Mouse (Mus musculus) intestine, postnatal 0 days (tissue): ENCODE results near the gene Thoc6. TPM values are rescaled to one million over a fixed set of nuclear protein-coding genes. Genes with fewer than 3 reads are reported as not detected.
A peak's percentile ranks its signal among the peaks of the same experiment; 100 is the strongest.

Experiments used
- ATAC-seq: fragments of 200-750 bp; cut with Nextera tagmentation; 2 replicates; pipeline ENCODE4 v1.8.0; 2017; ENCODE audit warnings: mild to moderate bottlenecking, moderate TSS enrichment, moderate library complexity
- H3K27ac ChIP-seq: fragments of 300-500 bp; sonication (generic); 2 replicates; pipeline ENCODE4 v1.5.1; 2014; ENCODE audit warnings: mild to moderate bottlenecking, low read depth, low read length, moderate library complexity
- H3K27me3 ChIP-seq: fragments of 300-500 bp; sonication (generic); replicated peaks from 2 replicates; pipeline ENCODE4 v1.6.1; 2014; ENCODE audit warnings: low read length, mixed read lengths; ENCODE audit not compliant: control insufficient read depth, insufficient read depth
- H3K36me3 ChIP-seq: fragments of 300-500 bp; sonication (generic); 2 replicates; pipeline ENCODE4 v1.6.1; 2014; ENCODE audit warnings: mild to moderate bottlenecking, moderate library complexity; ENCODE audit not compliant: control insufficient read depth, insufficient read depth
- H3K4me1 ChIP-seq: fragments of 300-500 bp; sonication (generic); replicated peaks from 2 replicates; pipeline ENCODE4 v1.6.1; 2014; ENCODE audit warnings: antibody characterized with exemption, low read length, mixed read lengths; ENCODE audit not compliant: control insufficient read depth, insufficient read depth
- H3K4me2 ChIP-seq: fragments of 300-500 bp; sonication (generic); replicated peaks from 2 replicates; pipeline ENCODE4 v1.6.1; 2014; ENCODE audit warnings: low read depth, mild to moderate bottlenecking, moderate library complexity
- H3K4me3 ChIP-seq: fragments of 300-500 bp; sonication (generic); 2 replicates; pipeline ENCODE4 v1.5.1; 2014; ENCODE audit warnings: low read depth, low read length
- H3K9ac ChIP-seq: fragments of 300-500 bp; sonication (generic); 2 replicates; pipeline ENCODE4 v1.6.1; 2014; ENCODE audit warnings: mild to moderate bottlenecking, low read depth, low read length
- H3K9me3 ChIP-seq: fragments of 300-500 bp; sonication (generic); 2 replicates; pipeline ENCODE4 v1.6.1; 2016; ENCODE audit warnings: mixed run types; ENCODE audit not compliant: control insufficient read depth
- CTCF ChIP-seq: sonication (generic); IDR thresholded peaks from 2 replicates; pipeline ENCODE4 v1.5.1; 2016; ENCODE audit warnings: low read depth, mild to moderate bottlenecking, control low read depth, antibody characterized with exemption, moderate library complexity
- WGBS: fragments of 180-500 bp; shearing (Covaris S2); extraction: QIAGEN DNeasy Blood & Tissue Kit; methylation state at CpG from one replicate; pipeline ENCODE4 v1.1.7; 2014; 5-methylcytosine and 5-hydroxymethylcytosine counted together
- polyA plus RNA-seq: library from polyadenylated mRNA; unstranded; fragments of >200 nt; fragmentation: Nextera tagmentation; extraction: Ambion mirVana; gene quantifications from 2 replicates; pipeline ENCODE4 v1.2.1, GENCODE M21; 2015

The Thoc6 gene
- polyA plus RNA-seq, 1 experiment from 2014 or later: 15.5 TPM

- H3K9ac ChIP-seq: no peak overlapping the region
- ATAC-seq: no peak
- no peak overlapping the region for H3K27ac ChIP-seq
- H3K9me3 ChIP-seq: no peaks in the 10 kb centered on the region
- H3K36me3 ChIP-seq: no peaks in the 10 kb centered on the region
- no peak overlapping the region for H3K4me2 ChIP-seq
- no peak overlapping the region for H3K4me3 ChIP-seq
- H3K4me1 ChIP-seq: no peaks in the 10 kb centered on the region
- 73% methylated on average over 2 of the region's 2 CpGs for WGBS
- no peaks in the 10 kb centered on the region for H3K27me3 ChIP-seq
- TF ChIP-seq CTCF: 0 out of 2 replicates have a peak, but pooled peaks have one; percentile 13
Observed at GRCm38 (mm10) chr17:23653324-23653723, 20.4 kb downstream of the Thoc6 start.

GRCm38 (mm10) chr17:23651363-23651762, 22.3 kb downstream of the Thoc6 start:
- Histone ChIP-seq H3K4me2 (no peak overlapping the region), H3K27me3 (no peaks in the 10 kb centered on the region), H3K9me3 (no peaks in the 10 kb centered on the region), H3K9ac (no peak overlapping the region), H3K27ac (no peak overlapping the region), H3K4me1 (no peaks in the 10 kb centered on the region), H3K4me3 (no peak overlapping the region), H3K36me3 (no peaks in the 10 kb centered on the region)
- 79% methylated on average over 6 of the region's 6 CpGs for WGBS
- no peak for TF ChIP-seq CTCF
- ATAC-seq: no peak

DNA sequence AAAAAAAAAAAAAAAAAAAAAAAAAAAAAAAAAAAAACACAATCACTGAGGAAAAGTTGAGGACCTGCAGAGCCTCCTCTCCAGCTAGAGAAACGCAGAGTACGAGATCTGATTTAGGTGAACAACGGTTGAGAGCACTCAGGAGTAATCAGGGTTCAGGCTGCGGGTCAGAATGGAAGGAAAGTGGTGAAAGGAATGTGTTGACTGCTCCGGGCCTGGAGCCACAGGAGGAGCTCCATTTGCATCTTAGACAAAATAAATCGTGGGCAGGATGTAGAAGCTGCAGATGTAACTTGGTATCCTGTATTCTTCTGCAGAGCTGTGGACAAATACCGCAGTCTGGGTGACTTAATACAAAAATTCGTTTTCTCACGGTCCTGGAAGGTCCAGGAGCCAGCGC, 27.8 kb downstream of the Thoc6 start:
- TF ChIP-seq CTCF: no peak
- Histone ChIP-seq H3K9ac (no peak overlapping the region), H3K4me1 (no peaks in the 10 kb centered on the region), H3K27me3 (peaks cover 10% of the 10 kb centered on the region; the same call in 1 of the 2 replicates), H3K4me2 (no peak overlapping the region), H3K27ac (no peak overlapping the region), H3K4me3 (no peak overlapping the region), H3K9me3 (no peaks in the 10 kb centered on the region), H3K36me3 (no peaks in the 10 kb centered on the region)
- 48% methylated on average over 10 of the region's 10 CpGs for WGBS
- no peak for ATAC-seq

- WGBS: 1% methylated on average over 58 of the region's 58 CpGs
- Histone ChIP-seq H3K9ac (peak within 1 kb of the TSS; percentile 40), H3K4me3 (peak within 1 kb of the TSS; percentile 47), H3K4me2 (peak within 1 kb of the TSS; percentile 78), H3K4me1 (no peaks in the 10 kb centered on the region), H3K27me3 (peaks cover 10% of the 10 kb centered on the region; the same call in 1 of the 2 replicates), H3K9me3 (no peaks in the 10 kb centered on the region), H3K36me3 (no peaks in the 10 kb centered on the region), H3K27ac (no peak within 1 kb of the TSS)
- ATAC-seq: no peak
- no peak for TF ChIP-seq CTCF
Observed at GRCm38 (mm10) chr17:23644613-23645495, 28.8 kb downstream of the Thoc6 start, which contains the start of gene Mmp25. Mmp25 (minus strand) TSS chr17:23645277.

- no peaks in the 10 kb centered on the region for H3K36me3 ChIP-seq
- H3K27me3 ChIP-seq: no peaks in the 10 kb centered on the region
- TF ChIP-seq CTCF: no peak
- H3K9me3 ChIP-seq: no peaks in the 10 kb centered on the region
- H3K4me1 ChIP-seq: no peaks in the 10 kb centered on the region
- 78% methylated on average over 8 of the region's 8 CpGs for WGBS
- H3K4me2 ChIP-seq: no peak overlapping the region
- no peak overlapping the region for H3K4me3 ChIP-seq
- ATAC-seq: no peak
- no peak overlapping the region for H3K27ac ChIP-seq
- H3K9ac ChIP-seq: no peak overlapping the region
Observed at GRCm38 (mm10) chr17:23631241-23631640, 42.4 kb downstream of the Thoc6 start.

DNA sequence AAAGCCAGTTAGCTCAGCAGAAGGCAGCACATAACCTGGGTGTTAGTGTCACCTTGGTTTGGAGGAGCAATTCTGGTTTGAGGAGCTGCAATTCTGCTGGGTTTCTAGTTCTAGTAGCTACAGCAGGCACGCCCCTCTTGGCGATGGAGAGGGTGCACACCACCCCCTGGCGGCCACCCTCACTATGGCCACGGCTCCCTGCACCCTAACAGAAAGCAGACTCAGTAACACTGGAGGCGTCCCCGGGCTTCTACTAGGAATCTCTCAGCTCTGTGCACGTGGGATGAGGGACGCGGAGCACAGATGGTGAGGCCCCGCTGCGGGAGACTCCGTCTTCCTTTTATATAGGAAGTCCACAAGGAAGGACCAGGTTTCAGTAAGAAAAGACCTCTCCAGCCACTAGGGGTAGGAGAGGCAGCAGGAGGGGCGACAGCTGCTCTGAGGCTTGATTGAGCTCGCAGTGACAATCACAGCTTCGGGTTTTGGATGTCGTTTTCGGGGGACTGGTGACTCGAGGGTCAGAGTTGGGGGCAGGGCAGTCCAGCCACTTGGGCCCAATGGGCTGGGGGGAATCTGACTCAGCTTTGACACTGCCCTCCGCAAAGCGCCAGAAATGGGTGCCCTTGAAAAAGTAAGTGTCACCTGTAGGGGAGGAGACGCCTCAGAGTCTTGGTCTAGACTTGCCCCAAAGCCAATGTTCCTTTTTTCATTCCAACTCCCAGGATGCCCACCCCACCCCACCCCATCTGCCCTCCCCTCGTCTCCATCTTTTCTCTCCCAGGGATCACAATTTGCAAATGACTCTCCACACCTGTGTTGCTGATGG, 43.3 kb downstream of the Thoc6 start:
- Histone ChIP-seq H3K9ac (no peak overlapping the region), H3K27ac (no peak overlapping the region), H3K27me3 (no peaks in the 10 kb centered on the region), H3K4me2 (peak overlapping the region; percentile 46), H3K4me3 (no peak overlapping the region), H3K36me3 (no peaks in the 10 kb centered on the region), H3K4me1 (no peaks in the 10 kb centered on the region), H3K9me3 (no peaks in the 10 kb centered on the region)
- ATAC-seq: peak; percentile 80
- TF ChIP-seq CTCF: peak; percentile 93
- WGBS: 11% methylated on average over 22 of the region's 22 CpGs
